Mouse (Mus musculus) heart, embryonic 16.5 days (tissue): ENCODE measurements around the gene Tle3. TPM values are rescaled to one million over a fixed set of nuclear protein-coding genes. Genes with fewer than 3 reads are reported as not detected.

Experiments used
- ATAC-seq: fragments of 200-750 bp; cut with Nextera tagmentation; replicated peaks from 2 replicates; pipeline ENCODE4 v1.8.0; 2017; ENCODE audit warnings: moderate number of reproducible peaks; ENCODE audit not compliant: insufficient read depth, low FRiP score; ENCODE audit errors: extremely low read depth
- H3K27ac ChIP-seq: fragments of 300-500 bp; sonication (generic); 2 replicates; pipeline ENCODE4 v1.5.1; 2014; ENCODE audit warnings: mild to moderate bottlenecking, low read length, control low read depth, moderate library complexity
- H3K27me3 ChIP-seq: fragments of 300-500 bp; sonication (generic); 2 replicates; pipeline ENCODE4 v1.6.1; 2014; ENCODE audit warnings: low read length, mixed read lengths; ENCODE audit not compliant: control insufficient read depth, insufficient read depth
- H3K36me3 ChIP-seq: fragments of 300-500 bp; sonication (generic); 2 replicates; pipeline ENCODE4 v1.6.1; 2014; ENCODE audit not compliant: control insufficient read depth, insufficient read depth
- H3K4me1 ChIP-seq: fragments of 300-500 bp; sonication (generic); 2 replicates; pipeline ENCODE4 v1.6.1; 2014; ENCODE audit warnings: low read length, mixed read lengths; ENCODE audit not compliant: control insufficient read depth, insufficient read depth
- H3K4me2 ChIP-seq: fragments of 300-500 bp; sonication (generic); 2 replicates; pipeline ENCODE4 v1.6.1; 2014; ENCODE audit warnings: low read depth, mild to moderate bottlenecking, control low read depth, low read length
- H3K4me3 ChIP-seq: fragments of 300-500 bp; sonication (generic); 2 replicates; pipeline ENCODE4 v1.5.1; 2014; ENCODE audit warnings: mild to moderate bottlenecking, control low read depth, low read length
- H3K9ac ChIP-seq: fragments of 300-500 bp; sonication (generic); 2 replicates; pipeline ENCODE4 v1.6.1; 2014; ENCODE audit warnings: low read length, control low read depth
- H3K9me3 ChIP-seq: fragments of 300-500 bp; sonication (generic); replicated peaks from 2 replicates; pipeline ENCODE4 v1.6.1; 2016; ENCODE audit warnings: low read length; ENCODE audit not compliant: control insufficient read depth
- WGBS: fragments of 180-500 bp; shearing (Covaris S2); extraction: QIAGEN DNeasy Blood & Tissue Kit; methylation state at CpG from one replicate; pipeline ENCODE4 v1.1.7; 2014; 5-methylcytosine and 5-hydroxymethylcytosine counted together
- polyA plus RNA-seq: library from polyadenylated mRNA; unstranded; fragments of >200 nt; fragmentation: Nextera tagmentation; extraction: Ambion mirVana; gene quantifications from 2 replicates; pipeline ENCODE4 v1.2.1, GENCODE M21; 2015

Gene Tle3
- polyA plus RNA-seq, 1 experiment from 2014 or later = 10.8 TPM

GRCm38 (mm10) chr9:61404615-61404980 lies 32.4 kb downstream of the Tle3 start:
- peaks cover 3% of the 10 kb centered on the region; the same call in 1 of the 2 replicates for H3K9me3 ChIP-seq
- no peak; the same call in 1 of the 2 replicates for ATAC-seq
- no peak overlapping the region for H3K9ac ChIP-seq
- H3K4me3 ChIP-seq = no peak overlapping the region
- no peak overlapping the region for H3K4me2 ChIP-seq
- H3K4me1 ChIP-seq = peaks cover 11% of the 10 kb centered on the region
- H3K36me3 ChIP-seq = peaks cover 29% of the 10 kb centered on the region
- H3K27ac ChIP-seq = no peak overlapping the region
- WGBS = 74% methylated on average over 3 of the region's 3 CpGs
- H3K27me3 ChIP-seq = peaks cover 79% of the 10 kb centered on the region

- H3K27ac ChIP-seq = no peak overlapping the region
- no peak overlapping the region for H3K4me3 ChIP-seq
- no peak overlapping the region for H3K9ac ChIP-seq
- peak overlapping the region; percentile 31; the same call in 1 of the 2 replicates for H3K4me2 ChIP-seq
- 25% methylated on average over 19 of the region's 19 CpGs for WGBS
- peaks cover 78% of the 10 kb centered on the region for H3K27me3 ChIP-seq
- H3K9me3 ChIP-seq = peaks cover 3% of the 10 kb centered on the region; the same call in 1 of the 2 replicates
- peaks cover 11% of the 10 kb centered on the region for H3K4me1 ChIP-seq
- peaks cover 34% of the 10 kb centered on the region for H3K36me3 ChIP-seq
- ATAC-seq = peak; percentile 64
Measured at GRCm38 (mm10) chr9:61404998-61405621, 32.9 kb downstream of the Tle3 start.

GRCm38 (mm10) chr9:61406343-61406742 lies 34.2 kb downstream of the Tle3 start:
- Histone ChIP-seq H3K27ac (no peak overlapping the region), H3K9me3 (peaks cover 3% of the 10 kb centered on the region; the same call in 1 of the 2 replicates), H3K9ac (no peak overlapping the region), H3K4me3 (no peak overlapping the region), H3K27me3 (peaks cover 69% of the 10 kb centered on the region), H3K36me3 (peaks cover 34% of the 10 kb centered on the region), H3K4me2 (no peak overlapping the region), H3K4me1 (peaks cover 11% of the 10 kb centered on the region)
- 82% methylated on average over 1 of the region's 1 CpGs for WGBS
- no peak for ATAC-seq

- Histone ChIP-seq H3K9ac (no peak overlapping the region), H3K4me1 (peaks cover 11% of the 10 kb centered on the region), H3K4me2 (no peak overlapping the region), H3K36me3 (peaks cover 43% of the 10 kb centered on the region), H3K27ac (no peak overlapping the region), H3K27me3 (peaks cover 57% of the 10 kb centered on the region), H3K9me3 (peaks cover 3% of the 10 kb centered on the region; the same call in 1 of the 2 replicates), H3K4me3 (no peak overlapping the region)
- 88% methylated on average over 8 of the region's 8 CpGs for WGBS
- ATAC-seq = no peak
Measured at GRCm38 (mm10) chr9:61409046-61409445, 36.9 kb downstream of the Tle3 start.

GRCm38 (mm10) chr9:61413665-61414456 lies 41.7 kb downstream of the Tle3 start:
- Histone ChIP-seq H3K27ac (no peak overlapping the region), H3K9ac (no peak overlapping the region), H3K4me3 (no peak overlapping the region), H3K36me3 (peaks cover 34% of the 10 kb centered on the region), H3K4me2 (no peak overlapping the region), H3K27me3 (peaks cover 47% of the 10 kb centered on the region), H3K4me1 (no peaks in the 10 kb centered on the region), H3K9me3 (no peaks in the 10 kb centered on the region)
- no peak for ATAC-seq
- 89% methylated on average over 14 of the region's 14 CpGs for WGBS

- Histone ChIP-seq H3K36me3 (peaks cover 23% of the 10 kb centered on the region), H3K9ac (no peak overlapping the region), H3K9me3 (no peaks in the 10 kb centered on the region), H3K4me1 (no peaks in the 10 kb centered on the region), H3K4me3 (no peak overlapping the region), H3K4me2 (no peak overlapping the region), H3K27ac (no peak overlapping the region), H3K27me3 (peaks cover 47% of the 10 kb centered on the region)
- WGBS = 37% methylated on average over 9 of the region's 9 CpGs
- no peak for ATAC-seq
Measured at GRCm38 (mm10) chr9:61416571-61416970, 44.4 kb downstream of the Tle3 start.

GRCm38 (mm10) chr9:61421626-61422025 lies 49.5 kb downstream of the Tle3 start:
- Histone ChIP-seq H3K9ac (no peak overlapping the region), H3K9me3 (0 out of 2 replicates have a peak, but pooled peaks cover 2% of the 10 kb centered on the region), H3K27me3 (peaks cover 28% of the 10 kb centered on the region), H3K27ac (no peak overlapping the region), H3K4me1 (no peaks in the 10 kb centered on the region), H3K4me2 (no peak overlapping the region), H3K4me3 (no peak overlapping the region), H3K36me3 (peaks cover 6% of the 10 kb centered on the region)
- ATAC-seq = no peak
- 78% methylated on average over 3 of the region's 3 CpGs for WGBS

- H3K4me1 ChIP-seq = no peaks in the 10 kb centered on the region
- no peaks in the 10 kb centered on the region for H3K36me3 ChIP-seq
- no peak overlapping the region for H3K9ac ChIP-seq
- H3K27me3 ChIP-seq = peaks cover 36% of the 10 kb centered on the region
- H3K4me3 ChIP-seq = no peak overlapping the region
- no peak for ATAC-seq
- no peak overlapping the region for H3K4me2 ChIP-seq
- H3K9me3 ChIP-seq = 0 out of 2 replicates have a peak, but pooled peaks cover 2% of the 10 kb centered on the region
- 64% methylated on average over 3 of the region's 3 CpGs for WGBS
- no peak overlapping the region for H3K27ac ChIP-seq
Measured at GRCm38 (mm10) chr9:61424245-61424644, 52.1 kb downstream of the Tle3 start.

GRCm38 (mm10) chr9:61426493-61426892 lies 54.3 kb downstream of the Tle3 start:
- Histone ChIP-seq H3K27ac (no peak overlapping the region), H3K4me2 (no peak overlapping the region), H3K36me3 (no peaks in the 10 kb centered on the region), H3K4me1 (no peaks in the 10 kb centered on the region), H3K9ac (no peak overlapping the region), H3K27me3 (peaks cover 36% of the 10 kb centered on the region), H3K4me3 (no peak overlapping the region), H3K9me3 (peaks cover 6% of the 10 kb centered on the region; the same call in 1 of the 2 replicates)
- 77% methylated on average over 7 of the region's 7 CpGs for WGBS
- no peak for ATAC-seq
